Mouse (Mus musculus) heart, embryonic 12.5 days (tissue): ENCODE results near the gene Dse. TPM values are rescaled to one million over a fixed set of nuclear protein-coding genes. Genes with fewer than 3 reads are reported as not detected.

Experiments
- ATAC-seq: fragments of 200-750 bp; cut with Nextera tagmentation; 2 replicates; pipeline ENCODE4 v1.8.0; 2017; ENCODE audit warnings: moderate TSS enrichment, moderate library complexity; ENCODE audit not compliant: insufficient number of reproducible peaks, low FRiP score
- H3K27ac ChIP-seq: fragments of 300-500 bp; sonication (generic); 2 replicates; pipeline ENCODE4 v1.5.1; 2016; ENCODE audit warnings: mild to moderate bottlenecking, moderate library complexity; ENCODE audit not compliant: poor library complexity, severe bottlenecking
- H3K27me3 ChIP-seq: fragments of 300-500 bp; sonication (generic); replicated peaks from 2 replicates; pipeline ENCODE4 v1.6.1; 2016; ENCODE audit warnings: mild to moderate bottlenecking, moderate library complexity
- H3K36me3 ChIP-seq: fragments of 300-500 bp; sonication (generic); 2 replicates; pipeline ENCODE4 v1.6.1; 2016; ENCODE audit warnings: mild to moderate bottlenecking, moderate library complexity
- H3K4me1 ChIP-seq: fragments of 300-500 bp; sonication (generic); replicated peaks from 2 replicates; pipeline ENCODE4 v1.6.1; 2016; ENCODE audit warnings: mild to moderate bottlenecking
- H3K4me2 ChIP-seq: fragments of 300-500 bp; sonication (generic); 2 replicates; pipeline ENCODE4 v1.6.1; 2016; ENCODE audit warnings: mild to moderate bottlenecking, moderate library complexity
- H3K4me3 ChIP-seq: fragments of 300-500 bp; sonication (generic); 2 replicates; pipeline ENCODE4 v1.5.1; 2016; ENCODE audit warnings: mild to moderate bottlenecking
- H3K9ac ChIP-seq: fragments of 300-500 bp; sonication (generic); 2 replicates; pipeline ENCODE4 v1.6.1; 2016; ENCODE audit warnings: mild to moderate bottlenecking, moderate library complexity
- H3K9me3 ChIP-seq: fragments of 300-500 bp; sonication (generic); replicated peaks from 2 replicates; pipeline ENCODE4 v1.6.1; 2016; ENCODE audit warnings: mild to moderate bottlenecking, moderate library complexity
- WGBS: fragments of 180-500 bp; shearing (Covaris S2); methylation state at CpG from one replicate; pipeline ENCODE4 v1.1.7; 2016; 5-methylcytosine and 5-hydroxymethylcytosine counted together
- polyA plus RNA-seq: library from polyadenylated mRNA; unstranded; fragments of >200 nt; fragmentation: Nextera tagmentation; extraction: Ambion mirVana; gene quantifications from 2 replicates; pipeline ENCODE4 v1.2.1, GENCODE M21; 2016

Dse gene
- polyA plus RNA-seq, 1 experiment from 2014 or later: 22.0 TPM

GRCm38 (mm10) chr10:34172663-34173282 is 34.7 kb downstream of the Dse start:
- 62% methylated on average over 4 of the region's 4 CpGs for WGBS
- H3K27ac ChIP-seq: 0 out of 2 replicates have a peak overlapping the region, but pooled peaks have one; percentile 32
- H3K4me2 ChIP-seq: no peak overlapping the region
- H3K27me3 ChIP-seq: no peaks in the 10 kb centered on the region
- H3K9me3 ChIP-seq: no peaks in the 10 kb centered on the region
- peaks cover 17% of the 10 kb centered on the region for H3K4me1 ChIP-seq
- no peaks in the 10 kb centered on the region for H3K36me3 ChIP-seq
- H3K4me3 ChIP-seq: no peak overlapping the region
- ATAC-seq: 0 out of 2 replicates have a peak, but pooled peaks have one; percentile 22
- H3K9ac ChIP-seq: no peak overlapping the region

DNA sequence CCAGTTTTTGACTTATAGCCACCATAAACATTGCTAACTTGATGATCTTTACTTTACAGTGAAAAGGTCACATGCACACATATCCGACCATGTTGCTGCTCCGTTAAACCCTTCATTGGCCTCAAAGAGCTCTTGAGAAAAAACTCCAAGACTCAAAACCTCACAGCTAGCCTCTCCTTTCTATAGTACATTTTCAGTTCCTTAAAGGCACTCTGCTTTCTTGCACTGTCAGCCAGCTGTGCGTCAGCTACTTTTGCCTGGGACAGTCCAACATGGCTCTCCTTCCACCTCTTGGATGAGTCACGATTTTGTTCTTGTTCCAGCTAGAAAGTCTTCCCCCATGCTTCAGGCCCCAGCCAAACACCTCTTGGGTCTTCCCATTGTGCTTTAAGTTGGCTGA is 35.9 kb downstream of the Dse start:
- Histone ChIP-seq H3K27me3 (no peaks in the 10 kb centered on the region), H3K4me1 (peaks cover 20% of the 10 kb centered on the region), H3K9ac (no peak overlapping the region), H3K4me3 (no peak overlapping the region), H3K27ac (no peak overlapping the region), H3K4me2 (no peak overlapping the region), H3K36me3 (no peaks in the 10 kb centered on the region), H3K9me3 (no peaks in the 10 kb centered on the region)
- ATAC-seq: no peak
- 70% methylated on average over 4 of the region's 4 CpGs for WGBS

DNA sequence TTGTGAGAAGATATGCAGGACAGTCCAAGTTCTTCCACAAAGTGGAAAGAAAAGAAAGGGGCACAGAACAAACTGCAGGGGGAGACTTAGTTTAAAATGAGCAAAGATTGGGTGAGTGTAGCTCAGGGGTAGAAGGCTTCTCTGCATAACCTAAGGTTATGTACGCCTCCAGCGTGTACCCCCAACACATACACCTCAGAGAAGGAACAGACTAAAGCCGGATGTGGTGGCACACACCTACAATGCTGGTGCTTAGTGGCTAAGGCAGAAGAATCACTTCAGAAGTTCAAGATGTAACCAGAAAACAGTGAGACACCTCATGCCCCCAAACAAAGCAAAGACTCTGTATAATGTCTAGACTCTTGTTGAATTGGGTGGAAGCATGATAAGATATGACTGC is 36.3 kb downstream of the Dse start:
- Histone ChIP-seq H3K27me3 (no peaks in the 10 kb centered on the region), H3K9ac (no peak overlapping the region), H3K4me3 (no peak overlapping the region), H3K4me2 (no peak overlapping the region), H3K9me3 (no peaks in the 10 kb centered on the region), H3K36me3 (no peaks in the 10 kb centered on the region), H3K27ac (no peak overlapping the region), H3K4me1 (peaks cover 20% of the 10 kb centered on the region)
- ATAC-seq: no peak
- WGBS: 80% methylated on average over 3 of the region's 3 CpGs

- Histone ChIP-seq H3K4me1 (peaks cover 12% of the 10 kb centered on the region), H3K27me3 (no peaks in the 10 kb centered on the region), H3K36me3 (peaks cover 16% of the 10 kb centered on the region), H3K4me3 (no peak overlapping the region), H3K9ac (no peak overlapping the region), H3K27ac (no peak overlapping the region), H3K9me3 (no peaks in the 10 kb centered on the region), H3K4me2 (no peak overlapping the region)
- 52% methylated on average over 2 of the region's 2 CpGs for WGBS
- ATAC-seq: peak; percentile 66; the same call in 1 of the 2 replicates
These were observed 40.5 kb downstream of the Dse start for GRCm38 (mm10) chr10:34166971-34167370.

- H3K9me3 ChIP-seq: no peaks in the 10 kb centered on the region
- ATAC-seq: no peak
- no peak overlapping the region for H3K27ac ChIP-seq
- H3K4me2 ChIP-seq: no peak overlapping the region
- WGBS: 90% methylated on average over 12 of the region's 12 CpGs
- no peak overlapping the region for H3K9ac ChIP-seq
- no peak overlapping the region for H3K4me3 ChIP-seq
- H3K27me3 ChIP-seq: no peaks in the 10 kb centered on the region
- H3K36me3 ChIP-seq: peaks cover 30% of the 10 kb centered on the region
- H3K4me1 ChIP-seq: peaks cover 13% of the 10 kb centered on the region
These were observed 51.5 kb downstream of the Dse start for GRCm38 (mm10) chr10:34155796-34156554.

GRCm38 (mm10) chr10:34151827-34152226 is 55.7 kb downstream of the Dse start:
- Histone ChIP-seq H3K4me2 (no peak overlapping the region), H3K27ac (no peak overlapping the region), H3K9ac (no peak overlapping the region), H3K27me3 (no peaks in the 10 kb centered on the region), H3K36me3 (peaks cover 17% of the 10 kb centered on the region), H3K4me3 (no peak overlapping the region), H3K4me1 (peaks cover 5% of the 10 kb centered on the region), H3K9me3 (no peaks in the 10 kb centered on the region)
- no peak for ATAC-seq
- 79% methylated on average over 3 of the region's 3 CpGs for WGBS

GRCm38 (mm10) chr10:34150454-34150853 is 57.1 kb downstream of the Dse start:
- Histone ChIP-seq H3K4me2 (no peak overlapping the region), H3K27ac (no peak overlapping the region), H3K27me3 (no peaks in the 10 kb centered on the region), H3K36me3 (peaks cover 17% of the 10 kb centered on the region), H3K9me3 (no peaks in the 10 kb centered on the region), H3K4me1 (no peaks in the 10 kb centered on the region), H3K4me3 (no peak overlapping the region), H3K9ac (no peak overlapping the region)
- ATAC-seq: no peak
- WGBS: 73% methylated on average over 6 of the region's 6 CpGs

DNA sequence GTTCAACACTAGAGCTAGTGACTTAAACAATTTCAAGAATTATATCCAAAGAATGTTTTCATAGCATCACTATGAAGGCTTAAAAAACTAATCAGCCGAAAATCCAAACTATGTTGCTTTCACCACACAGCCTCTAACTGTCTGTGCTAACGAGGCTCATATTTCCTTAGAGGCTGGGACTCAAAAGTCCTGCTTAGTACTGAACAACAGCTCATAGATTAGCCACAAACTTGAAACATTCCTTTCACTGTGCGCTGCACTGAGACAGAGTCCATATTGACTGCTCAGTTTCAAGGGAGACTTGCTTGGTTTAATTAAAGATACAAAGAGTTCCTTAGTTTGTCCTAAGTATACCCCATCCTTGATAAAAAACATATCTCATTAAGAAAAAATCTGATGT is 57.7 kb downstream of the Dse start:
- H3K4me3 ChIP-seq: no peak overlapping the region
- 60% methylated on average over 3 of the region's 3 CpGs for WGBS
- no peak overlapping the region for H3K27ac ChIP-seq
- no peaks in the 10 kb centered on the region for H3K27me3 ChIP-seq
- H3K9ac ChIP-seq: no peak overlapping the region
- no peak overlapping the region for H3K4me2 ChIP-seq
- ATAC-seq: no peak
- no peaks in the 10 kb centered on the region for H3K9me3 ChIP-seq
- peaks cover 17% of the 10 kb centered on the region for H3K36me3 ChIP-seq
- no peaks in the 10 kb centered on the region for H3K4me1 ChIP-seq

DNA sequence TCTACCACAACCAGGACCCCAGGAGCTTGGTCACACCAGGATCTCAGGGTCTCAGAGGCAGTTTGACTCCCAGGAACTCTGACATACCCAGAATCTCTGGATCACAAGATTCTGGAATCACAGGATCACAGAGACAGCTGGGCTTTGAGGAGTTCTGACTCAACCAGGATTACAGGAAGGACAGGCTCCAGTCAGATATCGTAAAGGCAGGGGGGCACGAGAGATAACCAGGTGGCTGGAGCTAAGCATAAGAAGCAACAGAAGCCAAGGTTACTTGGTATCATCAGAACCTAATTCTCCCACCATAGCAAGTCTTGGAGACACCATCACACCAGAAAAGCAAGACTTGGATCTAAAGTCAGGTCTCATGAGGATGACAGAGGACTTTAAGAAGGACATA is 65.8 kb downstream of the Dse start:
- Histone ChIP-seq H3K9me3 (no peaks in the 10 kb centered on the region), H3K9ac (no peak overlapping the region), H3K27me3 (no peaks in the 10 kb centered on the region), H3K4me2 (no peak overlapping the region), H3K4me1 (peaks cover 10% of the 10 kb centered on the region), H3K27ac (no peak overlapping the region), H3K36me3 (no peaks in the 10 kb centered on the region), H3K4me3 (no peak overlapping the region)
- ATAC-seq: no peak
- 70% methylated on average over 2 of the region's 2 CpGs for WGBS

DNA sequence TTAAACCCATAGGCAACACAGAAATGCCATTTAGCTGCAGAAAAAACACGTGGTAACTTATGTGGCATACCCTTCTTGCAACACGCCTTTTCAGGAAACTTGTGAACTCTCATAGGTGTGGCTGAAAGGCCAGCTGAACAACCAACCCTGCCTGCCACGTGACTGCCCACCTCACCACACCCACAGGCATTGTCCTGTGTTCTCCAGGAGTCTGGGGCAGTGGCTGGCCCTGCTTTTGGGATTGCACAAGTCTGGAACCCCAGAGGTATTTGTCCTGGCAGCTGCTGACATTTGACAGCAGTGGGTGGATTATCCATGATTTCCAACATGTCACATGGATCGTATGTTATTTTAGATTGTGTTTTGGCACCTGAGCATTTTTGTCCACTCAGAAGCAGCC is 67.7 kb downstream of the Dse start:
- Histone ChIP-seq H3K27me3 (no peaks in the 10 kb centered on the region), H3K9me3 (no peaks in the 10 kb centered on the region), H3K4me3 (no peak overlapping the region), H3K4me1 (peaks cover 14% of the 10 kb centered on the region), H3K27ac (no peak overlapping the region), H3K4me2 (no peak overlapping the region), H3K36me3 (no peaks in the 10 kb centered on the region), H3K9ac (no peak overlapping the region)
- ATAC-seq: no peak
- 62% methylated on average over 4 of the region's 4 CpGs for WGBS

GRCm38 (mm10) chr10:34138027-34138426 is 69.5 kb downstream of the Dse start:
- ATAC-seq: no peak; the same call in 1 of the 2 replicates

More at GRCm38 (mm10) chr10:34138027-34138426, 69.5 kb downstream of the Dse start:
- Histone ChIP-seq H3K4me2 (no peak overlapping the region), H3K9ac (no peak overlapping the region), H3K4me3 (no peak overlapping the region), H3K4me1 (peaks cover 14% of the 10 kb centered on the region), H3K27me3 (no peaks in the 10 kb centered on the region), H3K27ac (no peak overlapping the region), H3K36me3 (no peaks in the 10 kb centered on the region), H3K9me3 (no peaks in the 10 kb centered on the region)
- WGBS: 18% methylated on average over 6 of the region's 6 CpGs
